Mouse (Mus musculus) lung, postnatal 14 days (tissue): ENCODE measurements around the gene F5.
A peak's percentile ranks its signal among the peaks of the same experiment; 100 is the strongest.

Source experiments
- DNase-seq: peaks from one replicate; pipeline ENCODE4 v3.0.0; 2021

The F5 gene

GRCm38 (mm10) chr1:164236078-164236477 is 84.4 kb downstream of the F5 start:
- DNase-seq, result peak; percentile 24

GRCm38 (mm10) chr1:164241494-164241893 is 89.9 kb downstream of the F5 start:
- no peak for DNase-seq

- DNase-seq, result no peak
Observed at GRCm38 (mm10) chr1:164242809-164243208, 91.2 kb downstream of the F5 start.

DNA sequence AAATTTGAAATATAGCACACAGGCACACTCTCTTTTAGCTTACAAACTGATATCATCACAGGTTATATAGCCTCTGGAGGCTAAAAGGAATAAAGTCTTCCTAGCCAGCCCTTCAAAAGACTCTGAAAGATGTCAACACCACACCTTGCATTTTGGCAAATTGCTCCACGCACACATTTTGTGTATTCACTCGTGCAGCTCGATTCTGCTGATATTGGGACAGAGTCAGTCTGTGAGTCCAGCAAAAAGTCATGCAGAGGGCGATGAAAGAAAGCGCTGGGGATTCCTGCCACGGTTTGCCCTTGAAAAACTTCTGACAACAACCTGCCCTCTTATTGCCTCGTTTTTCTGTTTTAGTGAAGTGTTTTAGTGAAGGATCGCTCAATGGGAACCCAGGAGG is 95.8 kb downstream of the F5 start:
- no peak for DNase-seq

DNA sequence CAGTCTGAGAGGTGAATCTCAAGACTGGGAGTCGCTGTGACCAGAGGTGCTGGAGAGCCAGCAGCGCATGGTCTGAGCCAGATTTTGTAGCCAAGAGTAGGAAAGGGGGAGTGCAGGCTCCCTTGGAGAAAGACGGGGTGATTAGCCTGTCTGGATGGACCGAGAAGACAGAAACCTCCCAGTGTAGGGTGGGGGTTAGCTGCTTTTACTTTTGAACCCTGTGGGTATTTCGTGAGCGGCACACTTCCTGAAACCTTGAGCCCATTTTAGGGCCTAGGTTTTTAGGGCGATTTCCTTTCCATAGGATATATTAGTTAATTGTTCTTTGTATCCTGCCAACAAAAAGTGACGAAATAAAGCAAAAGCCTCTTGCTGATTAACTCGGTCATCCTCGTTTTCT is 96.3 kb downstream of the F5 start:
- DNase-seq, result peak; percentile 10

GRCm38 (mm10) chr1:164248465-164249331 is 97.1 kb downstream of the F5 start, which contains the start of gene Slc19a2:
Slc19a2 (plus strand) TSS chr1:164249046.
- peak; percentile 99 for DNase-seq

DNA sequence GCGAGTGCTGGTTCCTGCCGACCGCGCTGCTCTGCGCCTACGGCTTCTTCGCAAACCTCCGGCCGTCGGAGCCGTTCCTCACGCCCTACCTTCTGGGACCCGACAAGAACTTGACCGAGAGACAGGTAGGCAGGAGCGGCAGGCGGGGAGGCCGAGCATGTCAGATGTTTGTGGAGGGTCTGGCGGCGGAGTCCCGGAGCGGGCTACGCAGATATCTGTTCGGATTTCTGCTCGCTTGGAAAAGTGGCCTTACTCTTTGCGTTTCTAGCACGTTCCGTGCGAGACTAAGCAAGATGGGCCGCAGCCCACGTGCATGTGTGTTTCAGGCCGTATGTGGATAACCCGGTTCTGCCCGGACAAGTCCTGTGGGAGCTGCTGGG is 97.7 kb downstream of the F5 start:
- no peak for DNase-seq

- no peak for DNase-seq
Observed at GRCm38 (mm10) chr1:164250391-164251150, 98.9 kb downstream of the F5 start.

DNA sequence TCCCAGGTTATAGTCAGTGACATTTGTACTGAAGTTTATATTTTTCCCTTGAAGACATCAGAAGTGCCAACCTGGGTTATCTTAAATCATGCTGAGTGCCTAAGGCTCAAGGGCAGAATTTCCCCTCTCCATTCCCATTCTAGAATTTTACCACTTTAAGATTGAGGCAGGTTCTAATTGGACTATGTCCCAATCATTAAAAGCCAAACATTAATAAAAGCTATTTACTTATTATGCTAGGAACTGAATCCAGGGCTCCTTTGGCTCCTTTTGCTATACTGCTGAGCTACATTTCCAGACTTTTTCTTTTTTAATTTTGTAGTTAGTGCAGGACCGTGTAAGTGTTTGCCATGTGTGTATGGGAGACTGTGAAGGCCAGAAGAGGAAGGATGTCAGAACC is 99.8 kb downstream of the F5 start:
- DNase-seq, result no peak

- DNase-seq, result no peak
Observed at GRCm38 (mm10) chr1:164252551-164252950, 100.9 kb downstream of the F5 start.

GRCm38 (mm10) chr1:164254836-164255235 is 103.2 kb downstream of the F5 start:
- DNase-seq, result no peak

DNA sequence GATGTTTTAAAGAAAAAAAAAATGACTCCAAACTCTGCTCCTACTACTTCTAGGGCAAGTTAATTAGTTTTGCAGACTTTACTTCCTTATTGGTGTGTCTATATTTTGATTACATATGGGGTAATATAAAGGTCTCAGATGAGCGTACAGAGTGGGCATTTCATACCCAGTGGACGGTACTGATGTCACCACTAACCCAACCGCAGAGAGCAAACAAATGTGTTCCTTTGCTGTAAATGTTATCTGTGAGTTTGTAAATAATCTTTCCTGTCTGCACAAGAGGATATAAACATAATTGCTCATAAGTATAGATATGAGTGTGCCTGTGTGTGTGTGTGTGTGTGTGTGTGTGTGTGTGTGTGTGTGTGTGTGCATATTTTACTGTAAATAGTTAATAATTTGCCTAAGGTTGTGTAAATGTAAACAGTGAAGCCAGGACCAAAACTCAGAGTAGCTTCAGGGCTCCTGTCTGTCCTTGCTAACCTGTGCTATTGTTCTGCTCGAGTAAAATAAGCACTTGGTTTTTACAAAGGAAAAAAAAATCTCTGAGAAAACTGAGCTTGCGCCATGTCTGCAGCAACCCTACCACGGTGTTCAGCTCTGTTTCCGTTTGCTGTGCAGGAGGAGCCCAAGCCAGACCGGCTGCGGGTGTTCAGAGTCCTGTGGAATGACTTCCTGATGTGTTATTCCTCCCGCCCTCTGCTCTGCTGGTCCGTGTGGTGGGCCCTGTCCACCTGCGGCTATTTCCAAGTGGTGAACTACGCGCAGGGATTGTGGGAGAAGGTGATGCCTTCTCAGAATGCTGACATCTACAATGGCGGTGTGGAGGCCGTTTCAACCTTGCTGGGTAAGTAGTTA is 108.8 kb downstream of the F5 start:
- DNase-seq, result no peak

DNA sequence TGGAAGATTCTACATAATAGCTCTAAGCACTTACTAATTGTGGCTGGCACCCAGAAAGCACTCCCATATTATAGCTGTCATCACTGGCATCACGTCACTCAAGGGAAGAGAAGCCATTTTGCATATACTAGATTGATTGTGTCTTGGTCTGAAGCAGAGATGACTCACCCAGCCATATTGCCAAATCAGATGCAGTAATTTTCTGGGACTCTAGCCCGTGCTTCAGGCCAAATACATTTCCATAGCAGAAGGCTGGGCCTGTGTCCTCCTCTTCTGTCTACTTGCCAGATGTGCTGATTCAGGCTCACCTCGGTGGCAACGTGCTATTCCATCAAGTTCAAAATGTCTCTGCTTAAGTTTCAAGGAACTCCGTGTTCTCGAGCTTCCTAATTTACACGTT is 109.9 kb downstream of the F5 start:
- DNase-seq, result peak; percentile 19
